Mouse (Mus musculus): Measurements from ENCODE around the gene Krt26.

The Krt26 gene

DNA sequence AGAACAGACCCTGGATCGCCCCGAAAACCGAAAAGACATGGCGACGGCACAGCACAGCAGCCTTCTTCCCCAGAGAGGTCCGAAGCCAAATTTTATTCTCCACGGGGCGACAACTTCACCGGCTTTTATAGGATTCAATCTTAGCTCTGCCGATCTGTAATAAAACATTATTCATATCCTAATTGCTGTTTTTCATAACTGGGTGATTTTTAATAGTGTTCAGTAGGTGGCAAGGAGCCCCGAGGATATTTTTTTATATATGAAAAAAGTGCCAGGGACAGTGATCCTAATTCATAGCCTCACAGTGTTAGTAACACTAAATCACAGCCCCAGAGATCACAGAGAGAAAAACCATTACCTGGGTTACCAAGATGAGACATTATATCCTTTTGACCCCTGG is at the start of gene Krt26:
Gene Krt26 (minus strand): TSS at position 101 of the 400 bp plus-strand sequence.
- DNase-seq (ENCODE audit: low spot score): no peak

DNA sequence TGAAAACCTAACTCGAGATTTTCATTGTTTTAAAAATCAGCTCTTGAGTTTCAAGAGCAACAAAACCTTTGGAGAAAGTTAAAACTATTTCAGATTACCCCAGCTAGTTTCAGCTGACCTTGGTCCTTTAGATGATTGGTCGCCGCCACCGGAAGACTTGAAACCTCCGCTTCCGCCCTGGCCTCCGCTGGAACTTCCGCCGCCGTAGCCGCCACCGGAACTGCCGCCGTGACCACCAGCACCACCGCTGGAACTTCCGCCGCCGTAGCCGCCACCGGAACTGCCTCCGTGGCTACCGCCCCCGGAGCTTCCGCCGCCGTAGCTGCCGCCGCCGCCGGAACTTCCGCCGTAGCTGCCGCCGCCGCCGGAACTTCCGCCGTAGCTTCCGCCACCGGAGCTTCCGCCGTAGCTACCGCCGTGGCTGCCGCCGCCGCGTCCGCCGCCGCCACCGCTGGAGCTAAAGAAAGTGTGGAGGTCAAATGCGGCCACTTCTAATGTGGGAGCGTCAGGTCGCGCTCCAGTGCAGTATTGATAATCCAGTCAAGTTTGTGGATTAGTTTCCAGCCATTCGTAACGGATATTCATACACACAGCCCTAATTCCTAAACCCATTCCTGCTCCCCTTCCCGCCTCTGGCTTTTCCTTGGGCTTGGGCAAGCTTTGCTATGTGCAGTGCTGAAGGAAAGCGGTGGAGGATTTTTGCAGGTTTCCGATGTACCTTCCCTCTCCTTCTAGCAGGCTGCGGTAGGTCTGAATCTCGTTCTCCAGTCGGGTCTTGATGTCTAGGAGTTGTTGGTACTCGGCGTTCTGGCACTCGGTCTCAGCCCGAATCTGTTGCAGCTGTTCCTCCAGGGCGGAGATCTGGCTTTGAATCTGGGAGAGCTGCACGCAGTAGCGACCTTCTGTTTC is 48.3 kb upstream of the Krt26 start:
- DNase-seq (ENCODE audit: low spot score): peak; percentile 82

DNA sequence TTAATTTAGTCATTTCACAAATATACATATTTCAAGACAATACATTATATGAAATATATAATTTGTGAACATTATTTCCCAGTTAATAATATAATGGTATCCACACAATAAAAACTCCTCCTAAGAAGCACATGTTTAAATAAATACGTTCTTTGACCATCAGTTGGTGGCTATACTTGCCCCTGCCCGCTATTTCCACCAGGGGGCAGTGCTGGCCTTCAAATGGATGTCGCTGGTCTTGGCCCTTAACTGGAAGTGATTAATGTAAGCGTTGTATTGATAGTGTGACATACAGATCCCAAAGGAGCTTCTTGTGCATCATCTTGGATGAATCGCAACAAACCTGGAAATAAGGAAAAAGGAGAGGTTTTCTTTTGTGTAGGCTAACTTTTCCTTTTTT is 41.8 kb upstream of the Krt26 start:
- peak; percentile 69 for DNase-seq (ENCODE audit: low spot score)

DNA sequence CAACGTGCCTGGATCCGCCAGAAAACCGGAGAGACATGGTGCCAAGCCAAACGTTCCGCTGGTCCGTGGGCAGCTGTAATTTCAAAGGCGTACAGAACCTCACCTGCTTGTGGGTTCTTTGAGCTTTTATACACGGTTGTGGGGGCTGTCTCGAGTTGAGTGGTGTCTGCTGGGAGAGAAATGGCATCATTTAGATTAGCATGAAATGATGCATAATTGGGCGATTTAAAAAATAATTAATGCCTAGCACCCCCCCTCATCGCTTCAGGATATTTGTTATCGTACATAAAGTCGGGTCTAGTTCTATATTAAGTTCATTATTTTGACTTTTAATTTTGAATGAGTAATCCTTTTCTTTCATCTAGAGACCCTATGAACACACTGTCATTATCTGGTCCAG is 37.0 kb upstream of the Krt26 start, which contains the start of gene Krt28:
Gene Krt28 (minus strand): TSS at position 101 of the 400 bp plus-strand sequence.
- no peak for DNase-seq (ENCODE audit: low spot score)

DNA sequence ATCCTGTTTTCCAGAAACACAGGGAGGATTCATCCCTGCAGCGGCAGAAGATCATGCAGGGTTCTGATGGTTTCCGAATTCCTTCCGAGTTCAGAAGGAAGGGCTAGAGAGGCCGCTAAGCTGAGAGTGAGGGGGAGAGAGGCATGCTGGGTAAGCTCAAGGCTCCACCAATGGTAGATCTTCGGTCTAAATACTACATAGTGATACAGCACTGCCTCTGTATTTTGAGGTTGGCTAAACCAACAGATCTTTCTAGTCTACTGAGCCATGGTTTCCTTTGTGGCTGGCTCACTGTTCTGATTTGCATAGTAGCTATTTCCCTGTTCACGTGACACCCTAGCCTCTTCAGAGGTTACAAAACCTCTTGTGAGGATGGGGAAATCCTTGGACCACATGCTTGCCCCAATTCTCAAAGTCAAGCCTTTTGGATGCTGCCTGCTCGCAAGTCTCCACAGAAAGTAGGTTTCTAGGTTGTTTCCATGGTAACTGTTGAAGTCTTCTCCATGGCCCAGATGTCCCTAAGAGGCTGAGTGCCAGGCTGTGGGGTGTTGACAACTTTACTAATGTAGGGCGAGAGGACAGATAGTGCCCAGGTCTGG is 32.2 kb upstream of the Krt26 start:
- DNase-seq (ENCODE audit: low spot score): no peak

DNA sequence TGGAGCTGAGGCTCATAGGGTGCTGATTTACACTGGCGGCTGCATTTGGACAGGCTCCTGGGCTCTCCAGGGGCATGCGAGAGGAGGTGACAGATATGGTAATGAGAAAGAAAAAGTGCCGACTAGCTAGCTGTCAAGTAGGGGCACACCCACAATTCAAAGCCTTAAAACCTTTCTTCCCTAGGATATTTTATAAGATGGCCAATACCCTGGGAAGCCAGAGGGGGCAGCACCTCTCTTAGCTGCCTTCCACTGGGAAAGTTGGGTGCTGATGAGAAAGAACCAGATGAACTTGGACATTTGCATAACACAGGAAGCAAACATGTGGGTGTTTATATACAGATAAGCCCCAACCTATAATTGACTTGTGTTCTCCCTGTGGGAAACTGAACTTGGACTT is 31.5 kb upstream of the Krt26 start:
- DNase-seq (ENCODE audit: low spot score): no peak

DNA sequence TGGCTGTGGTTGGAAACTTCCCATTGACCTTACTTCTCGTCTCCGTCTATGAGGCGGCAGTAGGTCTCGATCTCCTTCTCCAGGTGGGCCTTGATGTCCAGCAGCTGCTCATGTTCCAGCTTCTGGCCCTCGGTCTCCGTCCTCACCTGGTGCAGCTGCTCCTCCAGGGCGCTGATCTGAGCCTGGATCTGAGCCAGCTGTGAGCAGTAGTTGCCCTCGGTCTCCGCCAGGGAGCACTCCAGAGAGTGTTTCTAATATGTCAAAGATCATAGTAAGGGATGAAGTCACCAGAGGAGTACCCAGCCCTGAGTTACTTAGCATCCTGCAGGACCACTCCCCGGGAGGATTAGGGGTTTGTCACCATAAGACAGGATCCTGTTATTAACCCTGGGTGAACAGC is 29.0 kb upstream of the Krt26 start:
- peak; percentile 15 for DNase-seq (ENCODE audit: low spot score)

DNA sequence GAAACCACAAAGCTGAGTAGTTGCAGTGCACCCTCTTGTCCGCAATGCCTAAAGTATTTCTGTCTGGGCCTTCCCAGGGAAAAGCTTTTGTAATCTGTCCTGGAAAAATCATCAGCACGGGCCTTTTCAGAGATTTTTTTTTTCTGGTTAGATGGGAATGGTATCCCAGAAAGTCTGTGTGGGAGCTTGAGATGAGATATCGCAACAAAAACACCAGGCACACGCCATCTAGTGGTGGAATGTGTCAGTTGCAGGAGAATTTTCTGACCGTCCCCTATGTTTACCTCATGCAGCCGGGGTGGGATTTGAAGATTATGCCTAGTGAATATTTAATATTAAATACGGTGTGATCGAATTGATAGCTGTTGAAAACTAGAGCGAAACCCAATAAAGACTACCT is 26.6 kb upstream of the Krt26 start:
- peak; percentile 19 for DNase-seq (ENCODE audit: low spot score)

DNA sequence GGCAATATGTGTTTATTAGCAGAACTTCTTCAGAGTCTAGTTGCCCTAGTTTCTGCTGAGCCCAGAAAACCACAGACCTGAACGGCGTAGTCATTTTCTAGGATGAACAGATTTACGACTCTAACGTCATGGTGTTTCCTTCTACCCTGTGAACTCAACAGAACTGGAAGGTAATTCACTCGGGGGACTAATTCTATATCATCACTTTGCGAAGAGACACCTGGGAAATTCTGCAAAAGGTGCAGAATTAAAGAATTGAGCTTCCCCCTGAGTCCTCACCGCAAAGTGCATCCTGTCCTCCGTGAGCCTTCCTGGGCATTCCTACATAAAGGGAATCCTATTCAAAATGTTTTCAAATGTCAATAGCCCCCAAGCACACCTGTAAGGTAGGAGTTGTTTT is 23.7 kb upstream of the Krt26 start:
- no peak for DNase-seq (ENCODE audit: low spot score)

DNA sequence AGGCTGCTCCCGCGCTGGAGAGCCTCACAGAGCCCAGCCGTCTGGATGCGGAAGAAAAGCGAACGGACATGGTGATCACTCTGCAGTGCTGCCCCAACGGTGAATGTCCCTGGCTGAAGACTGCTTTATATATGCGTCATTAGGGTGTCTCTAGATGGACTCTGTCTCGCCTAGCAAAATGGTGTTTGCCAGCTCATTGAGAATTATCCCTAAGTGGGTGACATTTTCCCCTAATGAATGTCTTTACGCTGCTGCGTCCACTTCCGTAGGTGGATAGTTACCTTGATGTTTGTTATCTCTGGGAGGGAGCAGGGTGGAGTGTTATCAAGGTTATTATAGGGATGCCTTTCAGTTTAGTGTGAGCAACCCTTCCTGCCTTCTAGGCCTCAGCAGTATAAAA is 13.2 kb upstream of the Krt26 start, which contains the start of gene Krt27:
Gene Krt27 (minus strand): TSS at position 101 of the 400 bp plus-strand sequence.
- no peak for DNase-seq (ENCODE audit: low spot score)

DNA sequence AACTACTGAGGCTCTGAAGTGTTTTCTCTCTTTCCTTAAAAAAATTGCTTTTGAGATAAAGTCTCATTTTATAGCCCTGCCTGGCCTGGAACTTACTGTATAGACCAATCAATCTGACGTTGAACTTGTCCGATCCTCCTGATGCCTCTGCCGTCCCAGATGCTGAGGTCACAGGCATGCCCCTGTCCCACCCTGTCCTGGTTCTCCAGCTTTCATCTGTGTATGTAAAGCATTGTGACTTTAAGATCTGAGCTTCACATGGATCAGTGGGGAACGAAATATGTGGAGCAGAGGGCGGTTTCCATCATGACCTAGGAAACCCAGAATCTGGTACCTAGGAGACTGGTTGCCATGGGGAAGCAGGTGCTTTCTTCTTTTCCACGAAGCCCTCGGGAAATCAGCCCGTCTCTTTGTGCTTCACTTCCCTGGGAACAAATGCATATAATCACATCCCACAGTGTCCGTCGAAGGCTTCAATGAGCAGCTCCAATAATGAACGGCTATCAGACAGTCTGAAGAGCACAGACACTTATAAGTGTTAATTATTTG is 1.6 kb upstream of the Krt26 start:
- DNase-seq (ENCODE audit: low spot score): no peak

DNA sequence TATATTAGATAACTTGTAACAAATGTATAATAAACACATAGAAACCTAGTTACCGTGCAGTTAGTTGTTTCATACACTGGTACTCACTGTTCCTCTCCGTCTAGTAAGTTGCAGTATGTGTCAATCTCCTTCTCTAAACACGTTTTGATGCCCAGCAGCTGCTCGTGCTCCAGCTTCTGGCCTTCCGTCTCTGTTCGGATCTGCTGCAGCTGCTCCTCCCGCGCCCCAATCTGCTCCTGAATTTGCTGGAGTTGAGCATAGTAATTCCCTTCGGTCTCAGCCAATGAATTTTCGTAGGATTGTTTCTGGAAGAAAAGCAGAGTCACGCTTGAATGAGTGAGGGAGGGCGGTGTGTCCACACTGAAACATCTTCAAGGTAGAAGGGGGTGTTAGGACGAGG is 4.3 kb downstream of the Krt26 start:
- no peak for DNase-seq (ENCODE audit: low spot score)

DNA sequence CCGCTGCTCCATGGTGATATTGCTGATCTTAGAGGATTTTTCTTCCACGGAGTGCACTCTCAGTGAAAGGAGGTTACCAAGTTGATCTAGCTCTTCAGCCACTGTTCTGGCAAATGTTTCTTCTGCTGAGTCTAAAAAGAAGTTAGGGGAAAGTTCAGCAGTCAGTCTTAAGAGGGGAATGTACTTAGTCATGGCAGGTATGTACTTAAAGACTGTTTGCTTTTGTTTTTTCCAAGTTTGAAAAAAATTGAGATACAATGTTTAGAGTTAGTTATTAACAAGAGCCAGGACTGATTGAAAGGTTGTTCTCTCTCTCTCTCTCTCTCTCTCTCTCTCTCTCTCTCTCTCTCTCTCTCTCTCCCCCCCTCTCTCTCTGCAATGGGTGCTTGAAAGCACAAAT is 8.1 kb downstream of the Krt26 start:
- DNase-seq (ENCODE audit: low spot score): no peak

DNA sequence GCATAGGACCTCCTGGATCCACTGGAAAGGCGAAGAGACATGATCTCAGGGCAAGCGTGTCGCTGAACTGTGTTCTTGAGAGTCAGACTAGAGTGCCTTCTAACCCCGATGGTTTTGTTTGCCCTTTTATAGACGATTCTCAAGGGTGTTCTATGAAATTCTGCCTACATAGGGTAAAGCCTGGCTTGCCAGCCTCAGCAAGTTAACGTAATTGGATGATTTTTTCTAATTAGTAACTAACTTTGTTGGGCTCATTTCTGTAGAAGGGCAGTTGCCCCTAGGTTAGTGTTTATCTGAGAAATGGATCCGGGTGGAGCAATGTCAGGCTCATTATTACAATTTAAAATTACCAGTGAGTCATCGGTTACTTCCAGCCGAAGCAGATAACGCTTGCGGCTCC is 14.9 kb downstream of the Krt26 start, which contains the start of gene Krt25:
Gene Krt25 (minus strand): TSS at position 101 of the 400 bp plus-strand sequence.
- no peak for DNase-seq (ENCODE audit: low spot score)

DNA sequence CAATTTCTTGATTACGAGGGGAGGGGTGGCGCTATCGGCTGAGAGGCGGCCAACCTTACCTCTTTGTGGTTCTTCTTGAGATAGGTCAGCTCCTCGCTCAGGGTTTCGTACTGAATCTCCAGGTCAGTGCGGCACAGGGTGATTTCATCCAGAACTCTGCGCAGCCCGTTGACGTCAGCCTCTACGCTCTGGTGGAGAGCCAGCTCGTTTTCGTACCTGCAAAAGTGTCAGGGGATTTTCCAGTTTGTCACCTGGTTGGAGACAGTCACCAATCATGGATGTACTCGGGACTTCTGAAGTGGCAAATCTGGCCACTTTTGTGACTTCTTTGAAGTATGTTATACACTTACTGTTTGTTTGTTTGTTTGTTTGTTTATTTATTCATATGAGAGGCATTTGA is 16.7 kb downstream of the Krt26 start:
- DNase-seq (ENCODE audit: low spot score): no peak

DNA sequence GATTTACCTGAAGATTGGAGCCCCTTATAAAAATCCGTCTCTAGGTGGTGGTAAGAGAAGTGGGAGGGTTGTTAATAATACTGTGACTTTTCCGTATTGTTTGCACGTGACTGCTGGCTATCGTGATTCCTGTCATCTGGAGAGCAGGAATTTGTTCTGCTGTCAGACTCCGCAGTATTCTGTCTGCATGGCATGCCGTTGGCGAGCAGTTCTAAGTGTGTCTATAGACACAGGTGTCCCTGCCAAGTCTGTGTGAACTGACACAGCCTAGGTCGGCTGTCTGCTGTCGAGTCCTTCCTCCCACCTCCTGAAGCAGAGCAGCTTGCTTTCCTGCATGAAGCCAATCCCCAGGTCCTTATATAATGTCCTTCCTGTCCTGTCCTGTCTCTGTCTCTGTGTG is 18.6 kb downstream of the Krt26 start:
- DNase-seq (ENCODE audit: low spot score): no peak

DNA sequence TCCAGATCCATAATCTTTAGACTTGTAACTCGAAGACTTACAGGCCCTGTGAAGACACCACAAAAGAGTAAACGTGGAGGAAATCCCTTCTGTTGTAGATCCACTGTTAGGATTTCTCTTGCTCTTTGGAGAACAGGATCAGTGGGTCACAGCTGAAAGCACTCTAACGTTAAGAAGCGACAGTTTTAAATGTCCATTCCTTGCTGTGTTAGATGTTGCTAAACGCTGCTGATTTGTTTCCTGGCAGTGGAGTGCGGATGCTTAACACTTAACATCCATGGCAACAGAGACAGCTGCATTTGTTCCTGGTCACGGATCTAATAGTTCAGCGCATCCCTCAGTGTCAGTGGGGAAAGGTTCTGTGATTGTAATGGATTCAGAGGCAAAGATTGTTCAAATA is 21.2 kb downstream of the Krt26 start:
- no peak for DNase-seq (ENCODE audit: low spot score)

DNA sequence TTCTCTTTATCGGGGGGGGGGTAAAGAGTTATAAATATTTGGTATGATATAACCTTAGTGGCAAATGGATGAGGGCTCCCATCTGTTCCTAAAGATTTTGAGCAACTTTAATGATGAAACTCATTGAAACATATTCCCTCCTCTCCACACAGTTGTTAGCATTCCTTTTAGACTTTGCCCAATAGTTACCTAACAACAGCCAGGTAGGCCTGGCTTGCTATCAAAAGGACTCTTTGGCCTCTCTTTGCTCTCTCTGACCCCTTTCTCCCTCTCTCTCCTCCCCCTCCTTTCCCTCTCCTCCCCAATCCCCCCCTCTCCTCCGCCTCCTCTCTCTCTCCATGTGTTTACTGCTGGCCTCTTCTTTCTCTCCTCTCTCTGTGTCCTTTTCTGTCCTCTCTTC is 23.2 kb downstream of the Krt26 start:
- no peak for DNase-seq (ENCODE audit: low spot score)

DNA sequence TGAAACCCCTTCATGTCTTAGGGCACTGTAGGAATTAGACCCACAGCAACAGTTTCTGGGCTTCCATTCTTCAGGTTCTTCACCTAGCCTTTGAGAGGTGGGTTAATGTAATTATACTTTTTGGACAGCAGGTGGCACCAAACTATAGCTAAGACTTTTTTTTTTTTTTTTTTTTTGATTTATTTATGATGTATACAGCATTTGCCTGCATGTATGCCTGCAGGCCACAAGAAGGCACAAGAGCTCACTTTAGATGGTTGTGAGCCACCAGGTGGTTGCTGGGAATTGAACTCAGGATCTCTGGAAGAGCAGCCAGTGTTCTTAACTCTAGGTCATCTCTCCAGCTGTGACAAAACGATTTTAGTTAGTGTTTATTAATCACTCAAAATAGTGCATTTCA is 26.9 kb downstream of the Krt26 start:
- DNase-seq (ENCODE audit: low spot score): peak; percentile 1

DNA sequence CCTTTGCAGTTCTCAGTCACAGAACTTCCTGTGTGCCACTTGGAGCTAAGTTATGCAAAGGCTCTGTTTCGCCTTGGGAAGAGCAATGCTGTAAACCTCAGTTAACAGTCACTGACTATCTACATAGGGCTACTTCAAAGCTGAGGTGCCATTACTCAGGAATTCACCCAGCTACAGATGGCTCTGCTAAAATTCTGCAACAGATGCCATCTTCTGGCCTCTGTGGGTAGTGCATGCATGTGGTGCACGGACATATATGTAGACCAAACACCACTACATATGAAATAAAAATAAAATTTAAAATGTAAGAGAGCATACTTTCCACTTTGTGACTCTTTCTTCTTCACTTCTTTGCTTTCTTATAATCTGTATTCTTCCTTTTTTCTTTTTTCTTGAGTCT is 30.2 kb downstream of the Krt26 start:
- DNase-seq (ENCODE audit: low spot score): peak; percentile 24

DNA sequence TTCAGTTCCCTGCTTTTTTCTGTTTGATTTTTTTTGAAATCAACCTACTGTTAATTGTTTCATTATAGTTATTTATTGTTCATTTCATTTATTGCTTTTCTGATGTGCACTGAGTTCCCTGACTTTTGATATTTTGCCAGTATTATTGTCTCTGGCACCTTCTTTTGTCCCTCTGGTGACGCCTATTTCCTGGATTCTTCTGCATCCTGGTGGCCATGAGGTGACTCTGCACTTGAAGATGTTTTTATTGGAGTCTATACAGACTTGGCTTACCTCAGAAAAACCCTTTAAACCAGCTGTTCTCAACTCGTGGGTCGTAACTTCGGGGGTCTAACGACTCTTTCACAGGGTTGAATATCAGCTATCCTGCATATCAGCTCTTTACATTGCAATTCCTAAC is 42.7 kb downstream of the Krt26 start:
- DNase-seq (ENCODE audit: low spot score): no peak

DNA sequence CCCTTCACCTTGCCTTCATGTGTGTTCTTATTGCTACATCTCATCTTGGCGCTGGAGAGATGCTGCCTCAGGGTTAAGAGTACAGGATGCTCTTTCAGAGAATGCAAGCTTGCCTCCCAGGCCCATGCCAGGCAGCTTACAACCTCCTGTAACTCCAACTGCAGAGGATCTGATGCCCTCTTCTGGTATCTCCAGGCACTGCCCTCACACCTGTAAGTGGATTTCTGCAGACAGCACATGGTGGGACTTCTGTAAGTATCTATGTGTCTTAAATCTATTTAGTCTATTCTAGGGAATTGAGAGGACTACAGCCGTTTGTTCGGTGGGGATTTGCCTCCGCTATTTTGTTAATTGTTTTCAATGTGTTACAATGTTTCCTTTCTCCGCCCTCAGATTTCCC is 44.9 kb downstream of the Krt26 start:
- peak; percentile 28 for DNase-seq (ENCODE audit: low spot score)

DNA sequence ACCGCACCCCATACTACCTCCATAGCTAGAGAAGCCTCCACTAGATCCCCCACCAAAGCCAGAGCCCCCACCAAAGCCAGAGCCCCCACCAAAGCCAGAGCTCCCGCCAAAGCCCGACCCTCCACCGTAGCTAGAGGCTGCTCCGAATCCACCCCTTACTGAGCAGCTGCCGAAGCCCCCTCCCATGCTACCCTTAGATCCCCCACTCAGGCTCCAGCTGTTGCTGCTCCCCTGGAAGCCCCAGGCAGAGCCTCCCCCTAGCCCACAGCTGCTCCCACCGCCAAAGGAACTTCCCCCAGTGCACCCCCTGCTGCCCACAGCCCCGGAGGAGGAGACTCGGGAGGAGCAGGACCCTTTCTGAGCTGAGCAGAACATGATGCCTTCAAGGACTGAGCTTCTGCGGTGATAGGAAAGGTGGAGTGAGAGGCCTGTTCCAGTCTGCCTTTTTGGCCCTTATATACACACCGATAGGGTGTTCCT is 52.9 kb downstream of the Krt26 start, which contains the start of gene Krt24:
Gene Krt24 (minus strand): TSS at position 430 of the 480 bp plus-strand sequence.
- no peak for DNase-seq (ENCODE audit: low spot score)
